Mouse (Mus musculus) spleen, adult 12 weeks (tissue): Measurements from ENCODE around the gene Senp8.

Experiments
- DNase-seq: peaks from one replicate; pipeline ENCODE4 v3.0.0; 2022; ENCODE audit warnings: low spot score

The Senp8 gene

DNA sequence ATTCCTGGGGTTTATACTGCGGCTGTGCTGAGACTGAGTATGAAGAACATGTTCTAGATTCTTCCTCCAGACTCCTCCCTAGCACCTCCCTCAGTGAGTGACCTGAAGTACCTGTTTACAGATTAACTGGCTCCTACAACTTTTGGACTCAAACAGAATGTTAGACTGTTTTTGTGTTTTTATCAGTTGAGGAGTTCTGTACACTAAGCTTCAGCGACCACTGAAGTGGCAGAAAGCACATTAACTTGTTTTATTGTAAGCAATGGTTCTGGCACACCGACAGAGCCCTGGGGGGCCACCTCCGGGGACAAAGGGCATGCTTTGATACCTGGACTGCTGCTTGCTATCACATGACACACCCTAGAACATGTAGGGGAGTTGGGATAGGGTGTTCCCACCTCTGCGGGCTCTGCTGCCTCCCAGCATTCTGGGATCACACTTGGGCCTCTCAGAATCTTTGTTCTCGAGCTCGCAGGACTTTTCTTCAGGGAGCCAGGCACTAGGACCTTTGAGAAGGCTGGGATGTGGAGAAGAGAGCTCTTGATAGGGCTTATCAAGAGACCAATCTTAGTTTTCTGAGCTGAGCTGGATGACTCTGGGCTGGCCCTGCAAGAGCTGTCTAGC, 34.1 kb downstream of the Senp8 start:
- DNase-seq = no peak

DNA sequence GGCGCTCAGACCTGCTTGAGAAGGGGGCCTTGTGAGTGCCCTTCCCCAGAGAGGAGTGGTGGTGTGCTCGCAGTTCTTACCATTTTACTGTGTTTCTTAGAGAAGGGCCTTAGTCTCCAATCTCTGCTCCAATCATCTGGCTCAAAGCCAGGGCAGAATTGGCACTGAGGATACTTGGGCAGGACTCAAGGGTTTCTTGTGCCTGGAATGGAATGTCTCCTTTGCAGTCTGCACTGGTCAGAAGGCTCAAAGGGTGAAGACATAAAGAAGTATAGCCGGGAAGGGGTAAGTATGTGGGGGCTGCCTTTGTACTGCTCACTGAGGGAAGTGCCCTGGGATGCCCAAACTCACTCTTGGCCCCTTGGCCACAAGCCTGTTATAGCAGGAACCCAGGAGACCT, 41.3 kb downstream of the Senp8 start:
- DNase-seq = no peak

DNA sequence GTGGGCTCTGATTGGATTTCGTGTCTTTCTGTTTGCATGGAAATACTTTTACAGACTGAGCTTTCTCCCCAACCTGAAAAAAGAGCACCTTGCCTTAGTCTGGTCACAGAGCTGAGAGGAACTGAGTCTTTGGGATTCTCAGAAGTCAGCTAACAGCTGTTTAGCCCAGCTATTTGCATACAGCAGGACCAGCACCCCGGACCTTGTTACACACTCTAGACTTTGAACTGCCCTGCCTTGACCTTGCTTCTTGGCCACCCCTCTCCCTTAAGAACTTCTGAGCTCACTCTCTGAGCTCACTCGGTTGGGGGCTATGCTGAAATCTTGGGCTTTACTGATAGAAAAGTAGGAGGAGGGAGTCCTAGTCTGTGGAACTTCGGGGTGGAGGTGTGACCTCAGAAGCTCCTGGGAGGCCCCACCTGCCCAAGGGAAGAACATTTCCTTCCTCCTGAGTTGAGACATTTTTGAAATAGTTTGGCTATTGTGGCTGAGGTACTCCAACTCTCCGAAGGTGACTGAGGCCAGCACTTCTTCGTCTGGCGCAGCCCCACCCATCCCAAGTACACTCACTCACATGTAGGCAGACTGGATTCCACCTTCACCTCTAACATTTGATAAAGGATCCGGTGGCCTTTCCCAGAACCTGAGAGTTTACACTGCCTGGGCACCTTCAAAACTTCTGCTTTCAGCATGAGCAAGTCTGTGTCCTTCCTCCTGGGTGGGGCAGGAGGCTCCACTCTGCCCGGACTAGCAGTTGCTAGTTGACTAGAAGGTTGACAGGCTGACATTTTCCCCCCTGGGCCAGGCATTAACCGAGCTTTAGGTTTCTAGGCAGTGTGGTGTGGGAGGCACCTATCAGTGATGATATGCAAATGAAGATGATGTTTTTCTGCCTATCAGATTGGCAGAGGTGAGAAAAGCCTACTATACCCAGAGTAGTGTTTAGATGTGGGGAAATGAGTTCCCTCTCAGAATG, 43.4 kb downstream of the Senp8 start:
- no peak for DNase-seq

DNA sequence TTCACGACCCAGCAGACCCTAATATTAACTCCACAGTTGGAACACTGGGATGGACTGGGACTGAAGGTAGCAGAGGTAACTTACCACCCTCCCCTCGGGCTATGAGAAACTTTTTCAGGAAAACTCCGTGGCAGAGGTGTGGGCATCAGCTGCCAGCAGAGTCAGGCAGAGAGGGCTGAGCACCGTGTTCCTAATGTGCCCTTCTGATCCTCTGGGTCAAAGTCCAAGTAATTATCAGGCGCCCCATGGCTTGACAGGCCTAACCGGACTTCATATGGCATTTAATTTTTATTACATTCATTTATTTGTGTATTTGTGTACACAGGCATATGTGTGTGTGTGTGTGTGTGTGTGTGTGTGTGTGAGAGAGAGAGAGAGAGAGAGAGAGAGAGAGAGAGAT, 47.4 kb downstream of the Senp8 start:
- DNase-seq = no peak

DNA sequence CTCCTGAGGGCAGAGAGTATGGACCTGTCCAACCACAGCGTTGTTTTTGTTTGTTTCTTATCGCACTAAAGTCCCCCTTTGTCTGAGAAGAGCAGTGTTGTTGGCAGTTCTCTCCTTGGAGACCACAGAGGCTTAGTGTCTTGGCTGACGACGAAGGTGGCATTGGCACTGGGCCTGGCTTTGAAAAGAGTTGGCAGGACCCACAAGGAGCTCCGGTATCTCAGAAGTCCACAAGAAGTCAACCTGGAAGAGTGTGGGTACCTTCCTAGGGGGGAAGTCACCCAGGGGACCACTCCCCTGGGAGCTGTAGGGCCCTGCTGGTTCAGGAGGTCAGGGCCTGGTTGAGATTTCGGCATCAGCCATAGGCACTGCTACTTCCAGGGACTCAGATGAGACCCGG, 49.4 kb downstream of the Senp8 start:
- no peak for DNase-seq

DNA sequence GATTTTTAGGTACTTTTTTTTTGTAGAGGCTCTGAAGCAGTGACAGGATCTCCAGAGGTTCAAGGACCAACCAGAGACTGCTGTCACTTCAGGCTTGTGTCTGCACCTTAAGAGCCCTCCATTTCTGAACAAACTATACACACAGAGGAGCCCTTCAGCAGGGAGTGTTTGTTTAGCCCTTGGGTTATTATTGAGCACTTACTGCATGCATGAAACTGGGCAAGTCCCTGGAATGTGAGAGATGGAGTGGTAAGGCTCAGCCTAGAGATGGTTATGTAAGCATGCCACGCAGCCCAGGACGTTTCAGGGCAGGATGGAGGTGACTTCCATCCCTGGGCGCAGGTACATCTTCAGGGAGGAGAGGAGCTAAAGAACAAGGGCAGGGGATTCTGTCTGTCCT, 54.1 kb downstream of the Senp8 start:
- DNase-seq = no peak

DNA sequence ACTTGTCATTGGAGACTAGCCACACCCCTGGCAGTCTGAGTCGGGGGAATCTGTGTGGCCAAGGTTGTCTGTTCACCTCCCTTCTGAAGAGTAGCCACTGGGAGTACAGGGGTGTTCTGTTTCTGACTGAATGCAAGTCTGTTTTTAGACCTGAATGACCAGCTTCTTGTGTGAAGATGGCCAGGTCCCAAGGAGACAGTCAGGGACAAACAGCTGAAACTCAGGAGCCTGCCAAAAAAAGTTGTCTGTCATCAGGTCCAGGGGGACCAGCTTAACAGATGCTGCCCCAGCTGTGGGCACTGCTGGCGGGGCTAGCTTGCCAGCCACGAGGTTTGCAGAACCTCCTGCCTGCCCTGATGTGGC, 55.1 kb downstream of the Senp8 start:
- DNase-seq = no peak

DNA sequence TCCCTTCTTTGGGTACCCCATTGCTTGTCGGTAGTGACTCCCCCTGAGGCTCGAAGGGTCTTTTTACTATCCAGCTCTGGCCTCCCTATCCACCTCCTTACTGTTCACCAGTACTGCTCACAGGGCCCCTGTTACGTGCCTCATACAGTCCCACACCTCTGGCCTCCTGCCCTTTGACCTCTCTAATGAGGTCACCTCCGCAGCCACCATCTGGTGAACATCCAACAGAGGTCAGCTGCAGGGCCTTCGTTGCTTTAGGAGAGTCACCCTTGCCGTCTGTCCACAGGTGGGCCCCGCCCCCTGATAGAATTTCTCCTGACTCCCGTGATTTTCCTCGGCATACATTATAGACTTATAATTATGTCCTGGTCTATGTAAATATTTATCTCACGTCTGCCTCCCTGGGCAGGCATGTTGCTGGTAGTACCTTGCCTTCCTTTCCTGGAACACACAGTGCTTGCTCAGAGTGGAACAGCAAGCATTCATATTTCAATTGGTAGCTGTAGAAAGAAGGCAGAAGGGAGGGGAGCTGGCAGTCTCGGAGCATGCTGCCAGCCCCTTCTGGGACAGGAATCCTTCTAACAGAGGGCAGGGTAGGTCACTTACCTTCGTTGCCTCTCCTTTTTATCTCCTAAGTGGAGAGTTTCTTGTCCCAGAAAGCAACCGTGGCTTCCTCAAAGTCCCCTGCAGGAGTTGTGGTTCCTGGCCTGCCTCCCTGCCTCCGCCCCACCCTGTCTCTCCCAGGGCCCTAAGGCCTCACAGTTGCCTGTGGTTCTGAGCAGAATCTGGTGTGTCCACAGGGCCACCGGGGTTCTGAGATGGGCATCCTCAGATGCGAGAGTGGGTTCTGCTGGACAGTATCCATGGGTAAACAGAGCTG, 55.7 kb downstream of the Senp8 start:
- DNase-seq = no peak

DNA sequence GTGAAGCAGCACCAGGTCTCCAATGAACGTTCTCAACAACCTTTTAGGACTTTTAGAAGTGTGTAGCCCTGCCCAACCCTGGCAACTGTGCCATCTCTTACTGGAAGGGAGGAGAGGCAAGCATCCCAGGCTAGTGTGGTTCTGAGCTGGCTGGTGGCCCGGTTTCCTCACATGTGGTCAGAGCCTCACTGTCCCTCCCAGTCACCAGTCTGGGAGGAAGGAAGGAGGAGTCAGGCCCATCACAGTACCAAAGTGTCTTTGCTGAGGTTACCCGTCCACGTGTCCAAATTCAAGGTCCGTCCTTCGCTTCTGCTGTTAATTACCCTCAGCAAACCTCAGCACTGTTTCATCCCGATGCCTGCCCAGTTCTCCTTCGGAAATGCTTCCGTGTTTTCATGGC, 58.4 kb downstream of the Senp8 start:
- no peak for DNase-seq

DNA sequence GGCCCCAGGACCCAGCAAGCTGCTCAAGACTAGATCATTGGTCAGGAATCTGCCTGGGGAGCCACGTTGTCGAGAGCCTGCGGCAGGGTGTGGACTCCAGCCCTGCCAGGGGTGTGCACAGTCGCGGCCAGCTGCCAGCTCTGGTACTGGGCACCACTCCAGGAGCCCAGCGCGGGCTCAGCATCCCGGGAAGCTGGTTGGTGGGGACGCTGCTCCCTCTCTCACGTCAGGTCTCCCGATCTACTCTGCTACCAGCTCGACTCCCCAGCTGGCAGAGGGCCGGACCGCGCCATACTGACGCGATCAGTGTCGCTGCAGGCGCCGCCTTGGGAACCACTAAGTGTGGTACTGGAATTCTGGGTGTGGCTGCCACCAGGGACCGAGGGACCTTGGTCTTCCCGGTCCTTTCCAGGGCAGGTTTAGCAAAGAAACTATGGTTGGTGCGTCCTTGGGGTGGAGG, 58.8 kb downstream of the Senp8 start:
- no peak for DNase-seq

DNA sequence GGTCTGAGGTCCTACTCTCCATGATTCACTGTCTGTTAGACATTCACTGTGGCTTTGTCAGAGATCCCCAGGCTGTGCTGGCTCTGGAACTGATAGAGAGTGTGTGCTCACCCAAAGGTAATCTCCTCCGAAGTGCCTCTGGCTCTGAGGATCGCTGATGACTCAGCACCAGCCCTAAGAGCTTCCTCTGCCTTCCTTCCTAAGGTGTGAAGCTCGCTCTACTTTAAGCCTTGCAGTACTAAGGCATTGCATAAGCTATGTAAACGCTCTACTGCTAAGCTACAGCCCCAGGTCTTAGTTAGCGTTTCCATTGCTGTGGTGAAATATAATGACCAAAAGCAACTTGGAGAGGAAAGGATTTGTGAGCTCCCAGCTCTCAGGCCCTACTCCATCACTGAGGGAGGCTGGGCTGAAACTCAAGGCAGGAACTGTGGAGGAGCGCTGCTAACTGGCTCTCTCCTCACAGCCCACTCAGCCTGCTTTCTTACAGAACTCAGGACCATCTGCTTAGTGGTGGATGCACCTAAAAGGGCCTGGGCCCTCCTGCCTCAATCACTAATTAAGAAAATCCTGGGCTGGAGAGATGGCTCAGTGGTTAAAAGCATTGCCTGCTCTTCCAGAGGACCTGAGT, 63.0 kb downstream of the Senp8 start:
- DNase-seq = no peak
